Mouse (Mus musculus) hindbrain, embryonic 15.5 days (tissue): ENCODE measurements at regions not wholly inside any gene's neighbourhood (a gene's known extent, or its start where the extent isn't known, plus 50 kb on each side); places are given as distances from the start of the nearest gene placed in this dataset.
"Not testable (repeated sequence)": the region's sequence is repeated elsewhere in the genome, so short reads cannot be mapped to it uniquely, and the experiment has no call there.

Source experiments
- ATAC-seq: fragments of 200-750 bp; cut with Nextera tagmentation; 2 replicates; pipeline ENCODE4 v1.8.0; 2017; ENCODE audit warnings: low read depth, moderate number of reproducible peaks, moderate TSS enrichment; ENCODE audit not compliant: low FRiP score
- H3K27ac ChIP-seq: fragments of 300-500 bp; sonication (generic); replicated peaks from 2 replicates; pipeline ENCODE4 v1.5.1; 2015; ENCODE audit warnings: mild to moderate bottlenecking, inconsistent platforms
- H3K27me3 ChIP-seq: fragments of 300-500 bp; sonication (generic); 2 replicates; pipeline ENCODE4 v1.6.1; 2015; ENCODE audit warnings: control low read depth, inconsistent platforms
- H3K36me3 ChIP-seq: fragments of 300-500 bp; sonication (generic); 2 replicates; pipeline ENCODE4 v1.6.1; 2015; ENCODE audit warnings: control low read depth, inconsistent platforms
- H3K4me1 ChIP-seq: fragments of 300-500 bp; sonication (generic); replicated peaks from 2 replicates; pipeline ENCODE4 v1.6.1; 2015; ENCODE audit warnings: control low read depth, inconsistent platforms
- H3K4me2 ChIP-seq: fragments of 300-500 bp; sonication (generic); 2 replicates; pipeline ENCODE4 v1.6.1; 2015; ENCODE audit warnings: moderate library complexity, mild to moderate bottlenecking, inconsistent platforms
- H3K4me3 ChIP-seq: fragments of 300-500 bp; sonication (generic); 2 replicates; pipeline ENCODE4 v1.5.1; 2015; ENCODE audit warnings: mild to moderate bottlenecking, inconsistent platforms
- H3K9ac ChIP-seq: fragments of 300-500 bp; sonication (generic); 2 replicates; pipeline ENCODE4 v1.6.1; 2015; ENCODE audit warnings: inconsistent platforms
- H3K9me3 ChIP-seq: fragments of 300-500 bp; sonication (generic); 2 replicates; pipeline ENCODE4 v1.6.1; 2016; ENCODE audit warnings: control low read depth, inconsistent platforms
- WGBS: fragments of 180-500 bp; shearing (Covaris S2); methylation state at CpG from one replicate; pipeline ENCODE4 v1.1.7; 2015; 5-methylcytosine and 5-hydroxymethylcytosine counted together

DNA sequence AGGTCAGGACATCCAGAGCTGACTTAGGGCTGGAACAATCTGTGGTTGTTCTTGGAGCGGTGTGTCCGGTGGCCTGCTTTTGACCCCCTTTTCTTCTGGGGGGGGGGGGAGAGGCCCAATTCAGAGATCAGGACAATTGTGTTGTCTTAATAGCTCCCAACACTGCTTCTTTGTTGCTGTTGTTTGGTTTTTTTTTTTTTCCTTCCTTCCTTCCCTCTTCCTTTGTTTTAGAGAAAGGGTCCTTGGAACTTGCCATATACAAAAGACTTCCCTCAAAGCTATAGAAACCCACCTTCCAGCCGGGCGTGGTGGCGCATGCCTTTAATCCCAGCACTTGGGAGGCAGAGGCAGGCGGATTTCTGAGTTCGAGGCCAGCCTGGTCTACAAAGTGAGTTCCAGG, 49.8 kb upstream of the Jarid2 start:
- not testable (repeated sequence) for H3K4me3 ChIP-seq, ATAC-seq, H3K9me3 ChIP-seq, H3K27me3 ChIP-seq, H3K27ac ChIP-seq, H3K4me2 ChIP-seq, H3K36me3 ChIP-seq, H3K9ac ChIP-seq, H3K4me1 ChIP-seq
- WGBS = 79% methylated on average over 7 of the region's 7 CpGs
